Mouse (Mus musculus): ENCODE measurements around the gene Soga1.

Gene Soga1

GRCm38 (mm10) chr2:157078793-157079700, at the start of gene Soga1:
TSS of gene Soga1 (minus strand) at chr2:157079254.
- peak; percentile 30 for DNase-seq (ENCODE audit: low read depth, low spot score)

- no peak for DNase-seq (ENCODE audit: low read depth, low spot score)
Observed at GRCm38 (mm10) chr2:157128072-157128471, 49.0 kb upstream of the Soga1 start.

- DNase-seq (ENCODE audit: low read depth, low spot score), result no peak
Observed at GRCm38 (mm10) chr2:157127370-157127769, 48.3 kb upstream of the Soga1 start.

- no peak for DNase-seq (ENCODE audit: low read depth, low spot score)
Observed at GRCm38 (mm10) chr2:157125246-157125645, 46.2 kb upstream of the Soga1 start.

DNA sequence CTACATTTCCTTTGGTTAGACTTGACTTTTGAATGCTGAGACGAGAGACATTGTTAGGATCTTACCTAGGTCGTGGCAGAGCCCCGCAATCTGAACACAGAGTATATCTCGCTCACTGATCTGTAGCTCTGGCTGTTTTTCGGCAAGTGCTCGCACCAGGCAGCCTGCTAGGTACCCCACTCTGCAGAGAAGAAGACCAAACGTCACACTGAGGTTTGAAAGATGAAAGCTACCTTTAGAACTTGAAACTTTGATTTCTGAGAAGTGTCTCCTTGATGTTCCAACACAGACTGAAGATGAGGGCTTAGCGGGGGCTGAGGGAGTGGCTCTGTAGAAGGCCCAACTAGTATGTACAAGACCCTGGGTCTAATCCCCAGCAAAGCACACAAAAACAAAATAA, 42.7 kb upstream of the Soga1 start:
- DNase-seq (ENCODE audit: low read depth, low spot score), result peak; percentile 83

DNA sequence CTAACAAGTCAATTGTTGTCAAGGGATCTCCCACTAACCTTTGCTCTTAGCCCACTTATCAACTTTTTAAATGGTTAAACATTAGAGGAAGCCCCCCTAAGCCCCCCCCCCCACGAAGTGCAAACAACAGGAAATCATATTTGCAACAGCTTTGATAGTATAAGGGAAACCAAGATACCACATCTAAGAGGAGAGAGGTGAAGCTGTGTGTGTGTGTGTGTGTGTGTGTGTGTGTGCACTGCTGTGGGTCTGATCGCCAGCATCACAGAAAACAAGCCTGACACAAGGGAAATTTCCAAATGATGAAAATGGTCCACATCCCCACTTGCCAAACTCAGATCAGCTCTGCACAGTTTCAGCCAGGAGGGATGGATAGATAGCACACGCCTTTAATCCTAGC, 40.0 kb upstream of the Soga1 start:
- peak; percentile 83 for DNase-seq (ENCODE audit: low read depth, low spot score)

GRCm38 (mm10) chr2:157118556-157118955, 39.5 kb upstream of the Soga1 start:
- DNase-seq (ENCODE audit: low read depth, low spot score), result no peak

DNA sequence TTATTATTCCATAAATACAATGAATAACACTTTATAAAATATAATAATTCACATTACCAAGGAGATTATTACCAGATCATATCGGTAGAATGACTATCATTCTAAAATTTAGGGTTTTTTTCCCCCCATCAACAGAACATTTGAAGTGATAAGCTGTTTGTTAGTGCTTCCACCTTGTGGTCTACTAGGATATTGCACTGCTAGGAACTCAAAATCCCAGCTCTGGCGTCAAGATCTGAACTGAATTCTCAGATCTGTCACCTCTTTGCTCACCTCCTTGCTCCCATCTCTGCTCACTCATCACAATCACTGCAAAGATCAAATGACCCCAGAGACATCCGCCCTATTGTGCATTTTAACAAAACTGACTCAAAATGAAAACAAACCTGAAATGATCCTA, 37.9 kb upstream of the Soga1 start:
- peak; percentile 81 for DNase-seq (ENCODE audit: low read depth, low spot score)

DNA sequence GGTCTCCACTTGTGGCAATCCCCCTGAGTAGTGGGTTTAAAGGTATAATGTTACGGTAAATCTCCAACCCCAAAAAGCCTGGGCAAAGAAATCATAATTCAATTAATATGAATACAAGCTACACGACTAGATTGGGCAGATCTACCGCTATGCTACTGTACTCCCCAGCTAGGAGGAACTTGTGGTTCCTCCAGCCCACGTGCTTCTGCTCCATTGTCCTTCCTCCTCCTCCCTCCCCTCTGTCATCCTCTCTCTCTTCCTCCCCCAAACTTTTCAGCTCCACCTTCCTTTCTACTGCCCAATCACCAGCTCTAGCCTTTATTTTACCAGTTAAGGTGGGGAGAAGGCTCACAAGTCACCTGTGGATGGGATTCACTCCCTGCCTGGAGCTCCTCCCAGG, 29.2 kb upstream of the Soga1 start:
- no peak for DNase-seq (ENCODE audit: low read depth, low spot score)

DNA sequence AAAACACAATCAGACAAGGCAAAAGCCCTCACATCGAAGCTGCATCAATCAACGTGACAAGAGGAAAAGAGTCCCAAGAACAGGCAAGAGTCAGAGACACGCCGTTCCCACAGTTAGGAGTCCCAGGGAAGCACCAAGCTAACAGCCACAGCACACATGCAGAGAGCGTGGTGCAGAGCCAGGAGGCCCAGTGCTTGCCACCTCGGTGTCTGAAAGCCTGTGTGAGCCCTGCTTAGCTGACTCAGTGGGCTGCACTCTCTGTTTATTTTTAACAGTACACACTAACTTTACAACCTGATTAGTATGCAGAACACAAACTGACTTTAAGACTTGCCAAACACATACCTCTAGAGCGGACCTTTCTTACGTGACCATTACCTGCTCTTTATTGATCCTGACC, 25.4 kb upstream of the Soga1 start:
- DNase-seq (ENCODE audit: low read depth, low spot score), result no peak

GRCm38 (mm10) chr2:157102256-157102655, 23.2 kb upstream of the Soga1 start:
- DNase-seq (ENCODE audit: low read depth, low spot score), result no peak

GRCm38 (mm10) chr2:157101650-157102049, 22.6 kb upstream of the Soga1 start:
- DNase-seq (ENCODE audit: low read depth, low spot score), result no peak

- DNase-seq (ENCODE audit: low read depth, low spot score), result no peak
Observed at GRCm38 (mm10) chr2:157100319-157100605, 21.2 kb upstream of the Soga1 start.

DNA sequence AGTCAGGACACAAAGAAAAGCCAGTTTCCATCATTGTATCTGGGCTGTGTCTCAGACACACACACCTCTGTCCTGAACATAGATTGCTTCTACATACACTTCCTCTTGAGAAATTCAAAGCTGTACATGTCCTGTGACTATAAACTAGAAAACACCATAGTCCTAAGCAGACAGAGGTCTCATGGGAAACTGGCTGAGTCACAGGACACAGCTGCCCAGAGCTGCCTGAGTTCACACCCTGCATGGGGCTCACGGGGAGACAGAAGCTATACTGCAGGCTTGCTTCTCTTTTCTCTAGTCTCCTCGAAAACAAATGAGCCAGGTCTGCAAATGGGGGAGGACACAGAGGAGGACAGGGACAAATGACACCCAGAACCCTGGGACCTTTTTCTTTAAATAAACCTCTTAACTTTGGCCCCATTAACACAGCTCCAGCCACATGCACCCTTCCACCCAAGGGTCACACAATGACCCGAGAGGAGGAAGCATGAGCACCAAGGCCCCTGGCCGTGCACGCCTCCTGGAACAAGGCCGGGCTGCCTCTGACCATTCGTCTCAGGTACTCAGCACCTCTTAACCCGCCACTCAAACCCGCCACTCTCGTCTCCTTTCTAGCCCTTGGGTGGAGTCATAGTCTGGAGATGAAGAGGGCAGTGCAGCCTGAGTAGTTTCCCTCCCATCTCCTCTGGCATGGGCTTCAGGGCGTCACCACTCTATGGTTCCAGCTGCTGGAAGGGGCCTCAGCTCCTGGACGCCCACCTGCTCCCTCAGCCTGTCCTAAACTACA, 20.7 kb upstream of the Soga1 start:
- no peak for DNase-seq (ENCODE audit: low read depth, low spot score)

- DNase-seq (ENCODE audit: low read depth, low spot score), result peak; percentile 58
Observed at GRCm38 (mm10) chr2:157095005-157095755, 16.1 kb upstream of the Soga1 start.

GRCm38 (mm10) chr2:157092024-157092423, 13.0 kb upstream of the Soga1 start:
- no peak for DNase-seq (ENCODE audit: low read depth, low spot score)

GRCm38 (mm10) chr2:157087536-157088317, 8.7 kb upstream of the Soga1 start:
- DNase-seq (ENCODE audit: low read depth, low spot score), result no peak

GRCm38 (mm10) chr2:157086796-157087195, 7.7 kb upstream of the Soga1 start, which contains the start of gene Tldc2:
TSS of gene Tldc2 (plus strand) at chr2:157087055.
- DNase-seq (ENCODE audit: low read depth, low spot score), result no peak

DNA sequence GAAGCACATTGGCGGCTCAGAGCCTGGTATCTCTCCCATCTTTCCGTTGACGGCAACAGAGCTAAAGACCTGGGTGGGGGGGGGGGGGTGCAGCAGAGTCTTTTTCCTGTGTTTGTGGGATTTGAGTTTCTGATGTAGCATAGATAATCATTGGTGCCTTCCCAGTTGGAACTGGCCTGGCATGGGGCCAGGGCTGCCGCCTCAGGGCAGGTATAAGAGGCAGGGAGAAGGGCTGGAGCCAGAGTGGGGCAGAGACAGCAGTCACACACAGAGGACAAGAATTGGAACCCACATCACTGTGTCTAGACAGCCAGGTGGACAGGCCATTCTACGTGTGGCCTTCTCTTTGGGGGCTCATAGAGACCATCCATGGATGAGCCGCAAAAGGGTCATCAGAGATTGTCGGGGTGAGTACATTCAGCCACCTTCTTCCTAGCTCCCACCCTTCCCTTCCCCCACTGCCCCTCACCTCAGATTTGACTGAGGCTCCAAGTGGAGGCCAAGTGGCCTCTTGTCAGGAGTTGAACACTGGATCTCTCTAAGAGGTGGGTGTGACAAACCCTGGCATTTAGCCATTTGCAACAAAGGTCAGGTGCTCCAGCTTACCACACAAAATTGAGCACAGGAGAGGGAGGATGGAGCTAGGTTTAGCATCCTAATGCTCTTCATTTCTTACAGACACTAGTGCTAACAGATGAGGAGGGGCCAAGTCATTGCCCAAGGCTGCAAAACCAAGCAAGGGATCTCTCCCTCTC, 6.0 kb upstream of the Soga1 start:
- DNase-seq (ENCODE audit: low read depth, low spot score), result no peak

GRCm38 (mm10) chr2:157081960-157082359, 2.9 kb upstream of the Soga1 start:
- no peak for DNase-seq (ENCODE audit: low read depth, low spot score)

DNA sequence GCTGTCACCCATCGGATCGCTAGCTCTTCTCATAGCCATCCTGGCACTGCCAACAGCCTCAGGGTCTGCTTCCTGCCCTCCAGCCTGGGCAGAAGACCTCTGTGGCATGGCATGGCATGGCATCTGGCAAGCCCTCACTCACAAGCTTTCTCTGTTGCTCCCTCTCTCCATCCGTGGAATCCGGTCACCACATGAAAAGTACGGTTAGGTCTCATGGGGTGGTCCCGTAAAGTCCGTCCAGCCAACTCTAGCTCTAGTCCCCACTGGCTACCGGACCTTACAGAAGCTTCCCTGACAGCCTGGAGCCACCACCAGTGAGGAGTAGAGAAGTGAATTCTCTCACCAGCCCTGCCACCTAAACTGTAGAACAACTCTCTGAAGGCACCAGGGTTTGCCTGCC, 2.3 kb upstream of the Soga1 start:
- no peak for DNase-seq (ENCODE audit: low read depth, low spot score)

All from CD4-positive, CD25-positive, alpha-beta regulatory T cell, adult 2 months (primary cell).